Mouse (Mus musculus) stomach, postnatal 0 days (tissue): Measurements from ENCODE around the gene She.

Source experiments
- CTCF ChIP-seq: IDR thresholded peaks from 2 replicates; pipeline ENCODE4 v1.5.1; 2016; ENCODE audit warnings: antibody characterized with exemption, low read depth, mild to moderate bottlenecking, moderate library complexity
- EP300 ChIP-seq: optimal IDR thresholded peaks from 2 replicates; pipeline ENCODE3; 2016; ENCODE audit warnings: antibody characterized with exemption

- TF ChIP-seq CTCF (no peak), EP300 (no peak)
Measured at GRCm38 (mm10) chr3:89858888-89859287, 27.7 kb downstream of the She start.
